Mouse (Mus musculus): Measurements from ENCODE around the gene Spock1.

DNA sequence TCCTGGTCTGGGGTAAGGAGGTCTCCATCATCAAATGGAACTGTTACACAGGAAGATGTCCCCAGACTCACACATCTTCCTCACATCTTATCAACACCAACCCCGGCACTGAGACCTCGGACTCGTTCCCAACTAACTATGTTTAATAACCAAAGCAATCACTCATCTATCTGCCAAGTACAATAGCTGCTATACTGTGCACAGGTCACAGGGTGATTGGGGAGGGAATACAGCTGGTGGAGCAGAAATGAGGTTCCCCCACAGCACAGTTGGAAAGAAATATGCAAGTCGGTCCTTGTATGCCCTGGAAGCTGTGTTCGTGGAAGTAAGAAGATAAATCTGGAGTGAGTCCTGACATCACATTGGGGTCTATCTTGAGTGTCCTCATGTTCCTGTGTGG lies 98.0 kb downstream of the Spock1 start:
- TF ChIP-seq GATA1 (IDR thresholded peaks at IDR 0.05; ENCODE audit: borderline replicate concordance, low read length) (no peak), FLI1 (IDR thresholded peaks at IDR 0.05; ENCODE audit: low read length) (no peak)

Data from megakaryocyte, embryonic 14.5 days (primary cell).